Comparison of ENCODE assay signal across 14 mouse cellular contexts in genomic region chr6:22157461-22157860, GRCm38 (mm10).
DNase-seq lines count a peak whose midpoint lies in the region; ATAC-seq and TF ChIP-seq lines count a peak whose summit lies in the region.
"Had no signal": no experiment of that assay in that cellular context is flagged by ENCODE, and none has a peak within 500 bp of the region (broad histone marks: within the 10 kb centered on the region; RNA-seq: fewer than 3 reads in every experiment).

No protein-coding gene starts in this region.

- no peak overlapping the region for H3K9ac ChIP-seq in stomach, embryonic 16.5 days (ENCODE audit: low read length)
- H3K9ac ChIP-seq in stomach, postnatal 0 days (ENCODE audit: low read length): no peak overlapping the region
- no peak overlapping the region for H3K9ac ChIP-seq in forebrain, embryonic 15.5 days (replicated peaks)
- H3K9ac ChIP-seq: forebrain, embryonic 12.5 days; limb, embryonic 13.5 days; neural tube, embryonic 13.5 days had no signal

- H3K4me1 ChIP-seq in stomach, embryonic 16.5 days (ENCODE audit: control insufficient read depth, insufficient read depth, low read length): peaks cover 7% of the 10 kb centered on the region
- H3K4me1 ChIP-seq in stomach, postnatal 0 days (replicated peaks; ENCODE audit: control insufficient read depth, insufficient read depth): no peaks in the 10 kb centered on the region
- no peaks in the 10 kb centered on the region for H3K4me1 ChIP-seq in forebrain, embryonic 15.5 days
- H3K4me1 ChIP-seq: forebrain, embryonic 12.5 days; megakaryocyte, embryonic 14.5 days; neural tube, embryonic 13.5 days had no signal

- intact Hi-C loops in heart, postnatal 10 days (cut with DNase I): no loop called here

- H3K27me3 ChIP-seq in stomach, embryonic 16.5 days (ENCODE audit: control insufficient read depth, insufficient read depth, low read length): no peaks in the 10 kb centered on the region
- no peaks in the 10 kb centered on the region for H3K27me3 ChIP-seq in stomach, postnatal 0 days (ENCODE audit: control insufficient read depth, insufficient read depth, low read length)
- H3K27me3 ChIP-seq in forebrain, embryonic 15.5 days: no peaks in the 10 kb centered on the region
- H3K27me3 ChIP-seq: forebrain, embryonic 12.5 days; limb, embryonic 13.5 days; megakaryocyte, embryonic 14.5 days; neural tube, embryonic 13.5 days had no signal

- H3K4me2 ChIP-seq in stomach, embryonic 16.5 days (ENCODE audit: low read depth, low read length): no peak overlapping the region
- no peak overlapping the region for H3K4me2 ChIP-seq in stomach, postnatal 0 days (replicated peaks; ENCODE audit: low read depth)
- H3K4me2 ChIP-seq in forebrain, embryonic 15.5 days (replicated peaks): no peak overlapping the region
- H3K4me2 ChIP-seq: forebrain, embryonic 12.5 days; limb, embryonic 13.5 days; neural tube, embryonic 13.5 days had no signal

- DNase-seq in heart, postnatal 10 days: peak; percentile 24 to 29
- DNase-seq in heart, adult 8-10 months (ENCODE audit: low spot score): no peak
- no peak for DNase-seq in stomach, postnatal 0 days (ENCODE audit: low spot score)
- DNase-seq in fibroblast of lung, adult 2 months (ENCODE audit: low read depth): peak; percentile 49
- peak; percentile 37 to 79 for DNase-seq in kidney, postnatal 36 days
- DNase-seq: thymus, adult 2 months had no signal

- no peaks in the 10 kb centered on the region for H3K36me3 ChIP-seq in stomach, embryonic 16.5 days (ENCODE audit: control insufficient read depth, insufficient read depth, low read length)
- no peaks in the 10 kb centered on the region for H3K36me3 ChIP-seq in stomach, postnatal 0 days (ENCODE audit: control insufficient read depth, insufficient read depth, low read length)
- no peaks in the 10 kb centered on the region for H3K36me3 ChIP-seq in forebrain, embryonic 15.5 days
- H3K36me3 ChIP-seq: forebrain, embryonic 12.5 days; neural tube, embryonic 13.5 days had no signal

- ATAC-seq in stomach, embryonic 16.5 days (ENCODE audit: insufficient read depth, low FRiP score): no peak
- no peak for ATAC-seq in stomach, postnatal 0 days (ENCODE audit: low FRiP score, low TSS enrichment)
- no peak for ATAC-seq in megakaryocyte-erythroid progenitor cell, adult 5-6 weeks (replicated peaks; ENCODE audit: low FRiP score, low TSS enrichment, poor library complexity, severe bottlenecking)
- ATAC-seq in forebrain, embryonic 15.5 days (replicated peaks): no peak

- H3K4me3 ChIP-seq in stomach, embryonic 16.5 days (replicated peaks; ENCODE audit: low read length): no peak overlapping the region
- H3K4me3 ChIP-seq in stomach, postnatal 0 days (ENCODE audit: low read depth, low read length): no peak overlapping the region
- no peak overlapping the region for H3K4me3 ChIP-seq in forebrain, embryonic 15.5 days
- H3K4me3 ChIP-seq: forebrain, embryonic 12.5 days; limb, embryonic 13.5 days; megakaryocyte, embryonic 14.5 days; neural tube, embryonic 13.5 days had no signal

- H3K9me3 ChIP-seq in stomach, embryonic 16.5 days (replicated peaks; ENCODE audit: control insufficient read depth, low read length): no peaks in the 10 kb centered on the region
- H3K9me3 ChIP-seq in stomach, postnatal 0 days (ENCODE audit: control insufficient read depth, low read length): no peaks in the 10 kb centered on the region
- no peaks in the 10 kb centered on the region for H3K9me3 ChIP-seq in forebrain, embryonic 15.5 days
- H3K9me3 ChIP-seq: forebrain, embryonic 12.5 days; limb, embryonic 13.5 days; megakaryocyte, embryonic 14.5 days; neural tube, embryonic 13.5 days had no signal

- peak overlapping the region; percentile 60; the same call in 1 of the 2 replicates for H3K27ac ChIP-seq in stomach, embryonic 16.5 days (ENCODE audit: low read length)
- H3K27ac ChIP-seq in stomach, postnatal 0 days (replicated peaks): no peak overlapping the region
- no peak overlapping the region for H3K27ac ChIP-seq in forebrain, embryonic 15.5 days (replicated peaks)
- H3K27ac ChIP-seq: forebrain, embryonic 12.5 days; kidney, postnatal 0 days; limb, embryonic 13.5 days; neural tube, embryonic 13.5 days had no signal

- no peak for TF ChIP-seq EP300 in stomach, postnatal 0 days (optimal IDR thresholded peaks at IDR 0.05)

- WGBS in stomach, embryonic 16.5 days: 63% methylated on average over 5 of the region's 5 CpGs
- 46% methylated on average over 5 of the region's 5 CpGs for WGBS in stomach, postnatal 0 days
- 72% methylated on average over 5 of the region's 5 CpGs for WGBS in forebrain, embryonic 15.5 days

- TF ChIP-seq CTCF in stomach, postnatal 0 days (IDR thresholded peaks at IDR 0.05; ENCODE audit: low read depth): no peak

Comparison
In these comparisons a context has a peak if more than half of its experiments do, and no peak if none do; other contexts are left out.
1. DNase-seq: peak in heart, postnatal 10 days (2 of 2), fibroblast of lung, adult 2 months (single experiment) and kidney, postnatal 36 days (2 of 2); none in heart, adult 8-10 months (single experiment) and stomach, postnatal 0 days (single experiment).